Mouse (Mus musculus) limb, embryonic 11.5 days (tissue): Measurements from ENCODE around the gene Efcab6. TPM values are rescaled to one million over a fixed set of nuclear protein-coding genes. Genes with fewer than 3 reads are reported as not detected.

Source experiments
- ATAC-seq: fragments of 200-750 bp; cut with Nextera tagmentation; 2 replicates; pipeline ENCODE4 v1.8.0; 2017; ENCODE audit warnings: low read depth; ENCODE audit not compliant: insufficient number of reproducible peaks, low FRiP score, low TSS enrichment
- DNase-seq: peaks from one replicate; pipeline ENCODE4 v3.0.0-alpha.2; 2015; ENCODE audit warnings: low spot score
- H3K27ac ChIP-seq: fragments of 300-500 bp; sonication (generic); replicated peaks from 2 replicates; pipeline ENCODE4 v1.5.1; 2014; ENCODE audit warnings: low read depth, mild to moderate bottlenecking, low read length
- H3K27me3 ChIP-seq: fragments of 300-500 bp; sonication (generic); 2 replicates; pipeline ENCODE4 v1.6.1; 2014; ENCODE audit warnings: mild to moderate bottlenecking, low read length, mixed read lengths; ENCODE audit not compliant: control insufficient read depth, insufficient read depth
- H3K36me3 ChIP-seq: fragments of 300-500 bp; sonication (generic); 2 replicates; pipeline ENCODE4 v1.6.1; 2014; ENCODE audit warnings: mild to moderate bottlenecking, low read length, moderate library complexity, mixed read lengths; ENCODE audit not compliant: control insufficient read depth, insufficient read depth
- H3K4me1 ChIP-seq: fragments of 300-500 bp; sonication (generic); 2 replicates; pipeline ENCODE4 v1.6.1; 2014; ENCODE audit warnings: low read length, mixed read lengths; ENCODE audit not compliant: control insufficient read depth, insufficient read depth
- H3K4me2 ChIP-seq: fragments of 300-500 bp; sonication (generic); 2 replicates; pipeline ENCODE4 v1.6.1; 2014; ENCODE audit warnings: low read depth, mild to moderate bottlenecking, moderate library complexity; ENCODE audit not compliant: severe bottlenecking
- H3K4me3 ChIP-seq: fragments of 300-500 bp; sonication (generic); 2 replicates; pipeline ENCODE4 v1.5.1; 2014; ENCODE audit warnings: low read depth, low read length
- H3K9ac ChIP-seq: fragments of 300-500 bp; sonication (generic); 2 replicates; pipeline ENCODE4 v1.6.1; 2014; ENCODE audit warnings: mild to moderate bottlenecking, low read length
- H3K9me3 ChIP-seq: fragments of 300-500 bp; sonication (generic); 2 replicates; pipeline ENCODE4 v1.6.1; 2016; ENCODE audit warnings: low read length; ENCODE audit not compliant: control insufficient read depth
- WGBS: fragments of 180-500 bp; shearing (Covaris S2); extraction: QIAGEN DNeasy Blood & Tissue Kit; methylation state at CpG from one replicate; pipeline ENCODE4 v1.1.7; 2014; 5-methylcytosine and 5-hydroxymethylcytosine counted together
- polyA plus RNA-seq: library from polyadenylated mRNA; unstranded; fragments of >200 nt; fragmentation: Nextera tagmentation; extraction: Ambion mirVana; gene quantifications from 2 replicates; pipeline ENCODE4 v1.2.1, GENCODE M21; 2014

Gene Efcab6
- polyA plus RNA-seq, 1 experiment from 2014 or later = not detected

- no peak for DNase-seq
- no peak for ATAC-seq
- no peak overlapping the region for H3K4me3 ChIP-seq
- no peak overlapping the region for H3K27ac ChIP-seq
- no peak overlapping the region for H3K4me2 ChIP-seq
- WGBS = 93% methylated on average over 14 of the region's 14 CpGs
- no peak overlapping the region for H3K9ac ChIP-seq
- no peaks in the 10 kb centered on the region for H3K36me3 ChIP-seq
- no peaks in the 10 kb centered on the region for H3K9me3 ChIP-seq
- no peaks in the 10 kb centered on the region for H3K4me1 ChIP-seq
- peaks cover 3% of the 10 kb centered on the region; the same call in 1 of the 2 replicates for H3K27me3 ChIP-seq
These were observed 60.9 kb downstream of the Efcab6 start for GRCm38 (mm10) chr15:84004306-84004705.

- Histone ChIP-seq H3K4me2 (no peak overlapping the region), H3K27me3 (peaks cover 13% of the 10 kb centered on the region; the same call in 1 of the 2 replicates), H3K27ac (no peak overlapping the region), H3K9ac (no peak overlapping the region), H3K4me1 (no peaks in the 10 kb centered on the region; the same call in 1 of the 2 replicates), H3K9me3 (no peaks in the 10 kb centered on the region), H3K4me3 (no peak overlapping the region), H3K36me3 (no peaks in the 10 kb centered on the region)
- 87% methylated on average over 3 of the region's 3 CpGs for WGBS
- ATAC-seq (no peak), DNase-seq (no peak)
These were observed 66.1 kb downstream of the Efcab6 start for GRCm38 (mm10) chr15:83999071-83999470.

DNA sequence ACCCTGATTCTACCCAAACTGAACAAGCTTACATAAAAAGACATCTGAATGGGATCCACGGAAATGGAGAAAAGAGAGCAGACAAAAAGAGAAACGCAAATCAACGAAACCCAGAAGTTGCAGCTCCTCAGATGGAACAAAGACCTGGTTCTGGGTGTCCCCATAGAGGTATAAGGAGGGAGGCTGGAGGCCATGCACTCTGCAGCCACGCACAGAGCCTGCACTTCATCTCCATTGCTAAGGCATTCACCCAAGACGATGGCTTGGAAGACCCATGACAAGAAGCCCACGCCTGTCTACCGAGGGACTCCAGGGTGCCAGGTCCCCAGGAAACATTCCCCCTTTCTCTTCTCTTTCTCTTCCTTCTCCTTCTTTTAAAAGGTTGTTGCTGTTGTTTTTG is 66.6 kb downstream of the Efcab6 start:
- no peaks in the 10 kb centered on the region; the same call in 1 of the 2 replicates for H3K4me1 ChIP-seq
- H3K27me3 ChIP-seq = peaks cover 13% of the 10 kb centered on the region; the same call in 1 of the 2 replicates
- 52% methylated on average over 7 of the region's 7 CpGs for WGBS
- no peaks in the 10 kb centered on the region for H3K36me3 ChIP-seq
- H3K4me3 ChIP-seq = no peak overlapping the region
- H3K9ac ChIP-seq = no peak overlapping the region
- H3K27ac ChIP-seq = no peak overlapping the region
- no peaks in the 10 kb centered on the region for H3K9me3 ChIP-seq
- DNase-seq = no peak
- no peak overlapping the region for H3K4me2 ChIP-seq
- ATAC-seq = no peak

DNA sequence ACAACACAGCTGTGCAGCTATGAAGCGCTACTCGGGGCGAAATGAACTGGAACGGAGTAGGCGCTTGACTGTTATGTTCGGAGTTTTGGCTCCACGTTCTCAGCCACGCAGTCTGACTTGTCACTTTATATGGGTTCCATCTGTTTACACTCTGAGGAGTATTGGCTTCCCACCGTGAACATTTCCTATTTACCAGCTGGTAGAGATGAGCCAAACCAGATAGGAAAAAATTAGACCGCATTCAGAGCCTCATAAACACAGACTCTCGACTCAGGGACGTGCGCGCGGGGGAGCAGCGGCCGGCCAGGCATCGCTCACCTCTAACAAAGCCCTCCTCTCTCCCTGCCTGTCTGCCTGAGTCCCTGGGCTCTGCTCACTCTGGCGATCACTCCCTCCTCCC is 67.1 kb downstream of the Efcab6 start:
- no peak for ATAC-seq
- Histone ChIP-seq H3K27me3 (peaks cover 13% of the 10 kb centered on the region; the same call in 1 of the 2 replicates), H3K4me3 (no peak overlapping the region), H3K36me3 (no peaks in the 10 kb centered on the region), H3K4me1 (no peaks in the 10 kb centered on the region; the same call in 1 of the 2 replicates), H3K9ac (no peak overlapping the region), H3K9me3 (no peaks in the 10 kb centered on the region), H3K27ac (no peak overlapping the region), H3K4me2 (no peak overlapping the region; the same call in 1 of the 2 replicates)
- WGBS = 10% methylated on average over 19 of the region's 19 CpGs
- DNase-seq = peak; percentile 38

DNA sequence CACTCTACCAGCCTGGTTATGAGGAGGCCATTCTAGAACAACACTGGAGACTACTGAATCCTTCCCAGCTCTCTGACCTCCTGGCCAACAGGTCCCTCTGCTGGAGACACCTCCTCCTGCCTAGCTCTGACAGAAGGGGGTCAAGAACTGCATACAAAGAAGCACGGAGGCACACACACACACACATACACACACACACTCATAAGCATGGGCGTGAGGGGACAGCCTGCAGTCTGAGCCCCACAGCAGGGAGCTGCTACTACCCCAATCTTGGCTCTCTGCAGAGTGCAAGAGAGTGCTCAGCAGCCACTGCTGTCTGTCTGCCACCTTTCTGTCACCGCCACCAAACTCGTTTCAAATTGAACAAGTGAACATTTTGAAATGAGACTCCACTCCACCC is 67.6 kb downstream of the Efcab6 start:
- 18% methylated on average over 4 of the region's 4 CpGs for WGBS
- no peaks in the 10 kb centered on the region for H3K36me3 ChIP-seq
- no peaks in the 10 kb centered on the region for H3K9me3 ChIP-seq
- H3K4me2 ChIP-seq = no peak overlapping the region
- peaks cover 16% of the 10 kb centered on the region; the same call in 1 of the 2 replicates for H3K27me3 ChIP-seq
- H3K4me3 ChIP-seq = no peak overlapping the region
- no peak overlapping the region for H3K27ac ChIP-seq
- no peak overlapping the region for H3K9ac ChIP-seq
- ATAC-seq = no peak
- no peak for DNase-seq
- H3K4me1 ChIP-seq = no peaks in the 10 kb centered on the region; the same call in 1 of the 2 replicates

- Histone ChIP-seq H3K27ac (no peak overlapping the region), H3K4me1 (no peaks in the 10 kb centered on the region; the same call in 1 of the 2 replicates), H3K36me3 (no peaks in the 10 kb centered on the region), H3K9ac (no peak overlapping the region), H3K27me3 (peaks cover 17% of the 10 kb centered on the region; the same call in 1 of the 2 replicates), H3K4me2 (no peak overlapping the region), H3K4me3 (no peak overlapping the region), H3K9me3 (no peaks in the 10 kb centered on the region)
- WGBS = 36% methylated on average over 7 of the region's 7 CpGs
- DNase-seq = no peak
- no peak for ATAC-seq
These were observed 68.3 kb downstream of the Efcab6 start for GRCm38 (mm10) chr15:83996864-83997263.

DNA sequence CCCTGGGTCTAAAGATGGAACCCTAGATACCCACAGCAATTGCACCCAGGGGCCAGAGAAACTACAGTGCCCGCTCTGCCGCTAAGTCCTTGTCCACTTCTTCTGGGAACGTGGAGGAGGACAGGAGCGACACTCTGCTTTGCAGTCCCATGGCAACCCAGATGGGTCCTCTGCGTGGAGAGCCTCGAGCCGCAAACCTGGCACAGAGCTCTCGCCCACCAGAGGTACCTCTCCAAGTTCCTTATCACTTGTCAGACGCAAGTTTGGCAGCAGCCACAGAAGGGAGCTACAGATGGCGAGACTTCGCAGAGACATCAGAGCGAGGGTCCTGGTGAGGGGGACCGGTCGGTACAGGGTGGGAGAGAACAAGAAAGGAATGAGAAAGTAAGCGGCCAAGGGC is 73.0 kb downstream of the Efcab6 start:
- Histone ChIP-seq H3K4me2 (no peak overlapping the region), H3K9me3 (no peaks in the 10 kb centered on the region), H3K4me1 (no peaks in the 10 kb centered on the region; the same call in 1 of the 2 replicates), H3K27ac (no peak overlapping the region), H3K4me3 (no peak overlapping the region), H3K36me3 (no peaks in the 10 kb centered on the region), H3K27me3 (peaks cover 6% of the 10 kb centered on the region; the same call in 1 of the 2 replicates), H3K9ac (no peak overlapping the region)
- 84% methylated on average over 15 of the region's 15 CpGs for WGBS
- ATAC-seq (no peak), DNase-seq (no peak)

GRCm38 (mm10) chr15:83991461-83991860 is 73.7 kb downstream of the Efcab6 start:
- Histone ChIP-seq H3K4me2 (no peak overlapping the region), H3K9ac (no peak overlapping the region), H3K36me3 (no peaks in the 10 kb centered on the region), H3K4me1 (no peaks in the 10 kb centered on the region; the same call in 1 of the 2 replicates), H3K27ac (no peak overlapping the region), H3K4me3 (no peak overlapping the region), H3K27me3 (peaks cover 4% of the 10 kb centered on the region; the same call in 1 of the 2 replicates), H3K9me3 (no peaks in the 10 kb centered on the region)
- ATAC-seq = no peak
- peak; percentile 44 for DNase-seq
- 4% methylated on average over 3 of the region's 3 CpGs for WGBS

GRCm38 (mm10) chr15:83989241-83989640 is 75.9 kb downstream of the Efcab6 start:
- Histone ChIP-seq H3K27ac (no peak overlapping the region), H3K4me1 (no peaks in the 10 kb centered on the region; the same call in 1 of the 2 replicates), H3K27me3 (peaks cover 4% of the 10 kb centered on the region; the same call in 1 of the 2 replicates), H3K9ac (no peak overlapping the region), H3K36me3 (no peaks in the 10 kb centered on the region), H3K4me2 (no peak overlapping the region), H3K9me3 (no peaks in the 10 kb centered on the region), H3K4me3 (no peak overlapping the region)
- ATAC-seq = no peak
- 93% methylated on average over 5 of the region's 5 CpGs for WGBS
- DNase-seq = no peak
